Mouse (Mus musculus) yolk sac, embryonic 10.5 days (tissue): ENCODE data around the gene Phrf1.

ENCODE experiments used
- DNase-seq: peaks from one replicate; pipeline ENCODE4 v3.0.0-alpha.2; 2017; ENCODE audit warnings: low spot score

Phrf1 gene

DNA sequence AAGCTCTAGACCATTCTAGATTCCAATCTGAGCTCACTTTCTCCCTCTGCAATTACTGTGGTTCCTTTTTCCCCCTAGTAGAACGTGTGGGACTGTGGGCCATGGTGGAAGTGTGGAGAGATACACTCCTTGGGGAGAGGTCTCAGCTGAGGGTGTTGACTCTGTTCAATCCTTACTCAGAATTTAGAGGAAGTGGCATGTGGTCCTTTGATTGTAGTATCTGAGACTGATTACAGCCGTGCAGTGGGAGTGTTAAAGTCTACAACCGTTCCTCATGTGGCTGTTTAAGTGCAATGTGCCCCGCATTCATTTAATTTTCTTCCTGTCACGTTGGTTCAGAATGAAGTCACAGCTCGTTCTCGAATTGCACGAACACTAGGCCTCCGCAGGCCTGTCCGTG, 27.6 kb downstream of the Phrf1 start:
- DNase-seq, result no peak

DNA sequence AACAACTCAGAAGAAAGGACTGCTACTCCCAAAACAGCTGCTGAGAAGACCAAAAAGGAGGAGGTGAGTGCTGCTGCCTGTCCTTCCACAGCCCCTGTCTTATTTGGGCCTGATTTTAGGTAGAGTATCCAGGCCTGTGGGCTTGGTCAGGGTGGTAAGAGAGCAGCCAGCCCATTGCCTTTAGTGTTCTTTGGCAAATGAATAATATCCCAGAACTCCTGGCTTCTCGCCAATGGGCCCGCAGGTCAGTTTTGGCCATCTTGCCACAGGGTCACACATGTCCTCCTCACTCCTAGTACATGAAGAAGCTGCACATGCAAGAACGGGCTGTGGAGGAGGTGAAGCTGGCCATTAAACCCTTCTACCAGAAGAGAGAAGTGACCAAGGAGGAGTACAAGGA, 32.9 kb downstream of the Phrf1 start:
- DNase-seq, result no peak

- no peak for DNase-seq
These were observed 35.1 kb downstream of the Phrf1 start for GRCm38 (mm10) chr7:141263640-141264039.

DNA sequence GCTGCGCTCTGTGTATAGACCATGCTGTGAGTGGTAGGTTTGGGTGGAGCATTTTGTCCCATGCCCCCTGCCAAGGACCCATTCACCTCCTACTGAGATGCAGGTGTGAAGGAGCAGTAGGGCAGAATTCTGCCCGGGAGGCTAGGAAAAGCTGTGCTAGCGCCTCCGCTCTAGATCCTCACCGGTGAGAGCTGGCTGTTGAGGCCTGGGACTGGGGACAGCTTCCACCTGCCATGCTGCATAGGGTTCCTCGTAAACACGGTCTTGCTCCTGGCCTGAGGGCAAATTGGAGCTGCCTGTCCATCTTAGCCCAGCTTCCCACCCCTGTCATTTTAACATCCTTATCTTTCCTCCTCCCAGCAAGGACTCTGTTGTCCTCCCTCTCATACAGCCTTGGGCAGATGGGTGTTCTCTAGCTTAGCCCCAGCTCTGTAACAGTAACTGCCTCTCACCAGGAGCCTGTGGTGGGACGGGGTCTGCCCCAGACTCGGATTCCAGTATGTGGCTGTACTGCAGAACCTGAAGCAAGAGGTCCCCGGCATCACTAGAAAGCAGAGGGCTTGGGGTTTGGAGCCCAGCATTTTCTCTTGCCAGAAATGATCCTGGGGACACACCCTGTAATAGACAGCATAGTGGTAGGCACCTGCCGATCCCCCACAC, 35.6 kb downstream of the Phrf1 start:
- no peak for DNase-seq

GRCm38 (mm10) chr7:141264761-141265410, 36.3 kb downstream of the Phrf1 start:
- DNase-seq, result peak; percentile 43

GRCm38 (mm10) chr7:141265411-141265738, 36.8 kb downstream of the Phrf1 start:
- no peak for DNase-seq

GRCm38 (mm10) chr7:141265739-141266561, 37.4 kb downstream of the Phrf1 start, which contains the start of gene Irf7:
Gene Irf7 (minus strand): TSS chr7:141266481.
- DNase-seq, result no peak

GRCm38 (mm10) chr7:141268466-141269272, 40.1 kb downstream of the Phrf1 start:
- no peak for DNase-seq

DNA sequence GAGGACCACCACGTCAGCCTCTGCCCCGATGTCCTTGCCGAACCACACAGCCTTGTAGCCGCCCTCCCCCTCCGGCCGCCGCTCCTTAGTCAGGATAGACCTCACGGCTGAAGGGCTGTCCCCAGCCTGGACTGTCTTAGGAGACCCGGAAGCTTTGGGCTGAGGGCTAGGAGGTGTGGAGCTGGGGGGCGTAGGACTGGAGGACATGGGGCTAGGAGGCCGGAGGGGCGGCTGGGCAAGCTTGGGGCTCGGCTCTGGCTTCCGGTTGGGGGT, 40.6 kb downstream of the Phrf1 start:
- no peak for DNase-seq

DNA sequence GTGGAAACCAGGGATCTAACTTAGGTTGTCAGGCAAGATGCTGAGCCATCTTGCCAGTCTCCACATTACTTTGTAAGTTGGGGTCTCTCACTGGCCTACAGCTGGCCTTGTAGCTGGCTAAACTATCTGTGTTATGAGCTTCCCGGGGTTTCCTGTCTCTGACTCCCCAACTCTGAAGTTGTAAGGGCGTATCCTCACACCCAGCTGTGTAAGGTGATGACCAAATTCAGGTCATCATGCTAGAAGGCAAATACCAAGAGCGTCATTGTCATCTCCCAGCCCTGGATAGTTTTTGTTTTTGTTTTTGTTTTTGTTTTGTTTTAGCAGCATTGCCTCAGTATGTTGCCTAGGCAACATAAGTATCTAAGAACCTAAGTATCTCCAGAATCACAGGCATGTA, 42.0 kb downstream of the Phrf1 start:
- DNase-seq, result no peak

DNA sequence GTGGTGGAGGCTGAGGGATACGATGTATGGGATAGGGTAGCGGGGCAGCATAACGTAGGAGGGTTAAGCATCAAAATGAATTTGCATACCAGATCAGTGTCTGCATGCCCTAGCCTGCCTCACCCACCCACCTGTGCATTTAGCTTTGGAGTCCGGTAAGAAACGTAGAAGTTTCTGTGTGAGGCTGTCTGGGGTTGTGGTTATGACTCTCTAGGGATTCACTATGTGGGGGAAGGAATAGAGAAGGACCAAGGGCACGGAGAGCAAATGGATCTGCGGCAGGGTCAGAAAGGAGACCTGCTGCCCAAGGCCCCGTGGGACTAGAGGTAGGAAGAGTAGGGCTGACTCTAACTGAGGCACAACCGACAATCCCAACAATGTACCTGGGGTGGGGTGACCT, 46.8 kb downstream of the Phrf1 start:
- no peak for DNase-seq

GRCm38 (mm10) chr7:141276546-141276945, 48.0 kb downstream of the Phrf1 start, which contains the start of gene Cdhr5:
Gene Cdhr5 (minus strand): TSS chr7:141276786.
- DNase-seq, result peak; percentile 45

DNA sequence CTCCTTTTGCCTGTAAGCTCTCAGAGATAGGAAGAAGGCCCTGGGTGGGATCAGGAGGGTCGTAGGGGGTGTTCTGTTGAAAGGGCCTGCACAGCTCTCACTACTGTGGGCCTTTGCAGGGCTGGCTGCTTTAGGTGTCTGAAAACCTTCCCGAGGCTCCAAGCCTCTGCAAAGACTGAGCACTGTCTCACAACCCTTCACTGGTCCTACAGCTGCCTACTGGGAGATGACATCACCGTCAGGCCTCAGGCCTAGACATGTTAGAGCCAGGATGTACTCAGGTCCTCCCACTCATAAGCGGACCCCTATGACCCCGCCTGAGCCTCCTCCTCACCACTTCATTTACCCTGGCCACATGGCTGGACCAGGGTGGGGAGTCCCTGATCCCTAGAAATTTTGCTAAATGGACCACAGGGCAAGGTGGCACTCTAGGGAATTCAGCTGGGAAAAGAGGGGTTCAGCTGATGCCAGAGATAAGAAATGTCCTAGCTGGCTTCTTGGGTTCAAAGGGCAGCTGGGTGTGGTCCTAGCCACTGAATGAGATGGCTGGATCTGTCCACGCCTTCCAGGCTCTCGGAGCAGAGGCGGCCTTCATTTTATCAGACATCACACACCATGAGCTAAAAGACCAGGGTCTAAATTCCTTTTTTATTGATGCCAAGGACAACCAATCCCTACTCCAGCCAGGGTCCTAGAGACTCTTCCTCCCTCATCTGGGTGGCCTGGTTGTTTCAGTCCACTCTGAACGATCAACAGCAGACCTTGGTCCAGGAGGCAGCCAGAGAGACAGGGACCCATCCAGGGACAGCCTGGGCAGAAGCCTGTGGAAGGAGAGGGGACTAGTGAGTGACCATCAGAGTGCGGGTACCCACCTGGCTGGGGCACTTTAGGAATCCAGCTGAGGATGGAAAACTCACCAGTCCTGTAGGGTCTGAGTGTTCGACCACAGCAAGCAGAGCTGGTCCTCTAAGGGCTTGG, 49.4 kb downstream of the Phrf1 start:
- DNase-seq, result peak; percentile 63

GRCm38 (mm10) chr7:141278766-141279590, 50.4 kb downstream of the Phrf1 start, which contains the start of gene Sct:
Gene Sct (minus strand): TSS chr7:141279133.
- DNase-seq, result peak; percentile 47

GRCm38 (mm10) chr7:141281442-141281841, 52.9 kb downstream of the Phrf1 start:
- no peak for DNase-seq

DNA sequence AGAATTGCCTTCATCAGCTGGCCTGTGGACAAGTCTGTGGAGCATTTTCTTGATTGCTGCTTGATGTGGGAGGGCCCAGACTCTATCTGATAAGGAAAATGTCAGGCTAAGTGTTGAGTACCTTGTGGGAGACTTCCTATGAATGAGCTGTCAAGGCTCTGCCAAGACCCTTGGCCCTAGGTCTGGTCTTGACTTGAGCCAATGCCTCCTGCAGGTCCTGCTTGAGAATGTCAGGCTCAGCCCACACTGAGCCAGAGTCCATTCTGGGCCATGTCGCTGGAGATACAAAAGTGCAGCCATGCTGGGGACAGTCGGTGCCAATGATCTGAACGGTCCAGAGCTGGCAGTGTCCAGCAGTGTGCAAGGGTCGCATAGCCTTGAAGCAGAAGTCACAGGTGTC, 54.2 kb downstream of the Phrf1 start:
- no peak for DNase-seq

DNA sequence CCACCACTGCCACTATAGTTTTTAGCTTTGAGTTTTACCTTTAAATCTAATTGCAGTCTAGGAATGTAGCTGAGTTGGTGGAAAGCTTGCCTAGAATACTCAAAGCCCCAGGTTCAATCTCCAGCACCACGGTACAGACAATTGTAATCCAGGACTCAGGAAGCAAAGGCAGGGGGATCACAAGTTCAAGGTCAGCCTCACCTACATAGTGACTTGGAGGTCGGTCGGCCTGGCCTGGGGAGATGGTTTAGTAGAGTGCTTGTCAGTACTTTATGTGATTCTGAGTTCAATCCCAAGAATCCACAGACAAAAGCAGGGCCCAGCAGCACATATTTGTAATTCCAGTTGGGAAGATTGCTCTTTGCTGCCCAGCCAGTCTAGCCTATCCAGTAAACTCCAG, 59.5 kb downstream of the Phrf1 start:
- no peak for DNase-seq

DNA sequence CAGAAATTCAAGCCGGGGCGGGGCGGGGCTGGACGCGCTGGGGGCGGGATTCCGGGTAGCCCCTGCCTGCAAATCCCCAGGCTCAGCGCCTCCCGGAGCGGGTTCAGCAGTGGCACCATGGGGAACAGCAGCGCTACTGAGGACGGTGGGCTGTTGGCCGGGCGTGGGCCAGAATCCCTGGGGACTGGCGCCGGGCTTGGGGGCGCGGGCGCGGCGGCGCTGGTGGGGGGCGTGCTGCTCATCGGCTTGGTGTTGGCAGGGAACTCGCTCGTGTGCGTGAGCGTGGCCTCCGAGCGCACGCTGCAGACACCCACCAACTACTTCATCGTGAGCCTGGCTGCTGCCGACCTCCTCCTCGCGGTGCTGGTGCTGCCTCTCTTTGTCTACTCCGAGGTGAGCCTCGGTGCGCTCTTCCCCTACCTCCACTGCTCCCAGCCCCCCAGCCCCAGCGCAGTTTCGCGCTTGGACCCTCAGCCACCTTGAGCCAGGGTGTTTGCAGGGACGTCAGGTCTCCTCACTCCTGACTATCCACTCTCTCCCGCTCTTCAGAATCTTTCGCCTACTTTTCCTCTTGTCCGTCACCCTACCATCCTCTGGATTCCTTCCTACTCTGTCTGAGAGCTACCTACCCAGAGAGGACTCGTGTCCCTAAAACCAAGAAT, 63.5 kb downstream of the Phrf1 start, which contains the start of gene Drd4:
Drd4 (plus strand) TSS at position 86 of the 662 bp plus-strand sequence.
- DNase-seq, result peak; percentile 35

GRCm38 (mm10) chr7:141292583-141293388, 64.2 kb downstream of the Phrf1 start:
- DNase-seq, result no peak
